Mouse (Mus musculus) brain, embryonic 14.5 days (tissue): ENCODE results near the gene Vrk1. TPM values are rescaled to one million over a fixed set of nuclear protein-coding genes. Genes with fewer than 3 reads are reported as not detected.
A peak's percentile ranks its signal among the peaks of the same experiment; 100 is the strongest.

Source experiments
- DNase-seq: peaks from one replicate; pipeline ENCODE4 v3.0.0-alpha.2; 2011; ENCODE audit warnings: low read depth
- CTCF ChIP-seq: fragments of 200-500 bp; IDR thresholded peaks from 2 replicates; pipeline ENCODE4 v1.5.1; 2012; ENCODE audit warnings: inconsistent platforms, mild to moderate bottlenecking, moderate library complexity, borderline replicate concordance; ENCODE audit not compliant: insufficient read depth, insufficient read length; ENCODE audit errors: extremely low read depth
- POLR2A ChIP-seq: fragments of 200-500 bp; IDR thresholded peaks from 2 replicates; pipeline ENCODE4 v1.6.1; 2012; ENCODE audit warnings: mild to moderate bottlenecking, inconsistent platforms, borderline replicate concordance; ENCODE audit not compliant: poor library complexity, insufficient read depth, insufficient read length, severe bottlenecking; ENCODE audit errors: extremely low read depth
- polyA plus RNA-seq: library from polyadenylated mRNA; depleted of rRNA; stranded (reverse); fragments of >200 nt; gene quantifications from 2 replicates; pipeline ENCODE4 v1.2.3, GENCODE M21; 2012; rRNA removed

Vrk1 gene
- polyA plus RNA-seq, 1 experiment = 29.3 TPM

- TF ChIP-seq POLR2A (no peak), CTCF (no peak)
- peak; percentile 46 for DNase-seq
Observed at GRCm38 (mm10) chr12:106115070-106115891, 105.3 kb downstream of the Vrk1 start.

DNA sequence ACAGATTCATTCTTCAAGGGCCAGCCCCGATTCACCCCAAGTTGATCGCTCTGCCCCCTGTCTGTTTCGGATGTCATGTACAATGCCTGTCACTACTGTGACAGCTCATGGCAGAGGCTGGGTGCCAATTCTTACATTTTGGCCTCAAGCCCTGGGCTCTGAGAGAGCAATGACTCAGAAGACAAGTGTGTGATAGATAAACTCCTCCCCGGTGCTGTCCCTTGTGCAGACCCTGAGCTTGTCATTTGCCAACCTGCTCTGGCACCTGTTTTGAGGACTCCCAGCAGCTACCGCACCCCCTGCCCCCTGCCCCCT is 105.8 kb downstream of the Vrk1 start:
- TF ChIP-seq POLR2A = no peak
- no peak for TF ChIP-seq CTCF
- peak; percentile 87 for DNase-seq

DNA sequence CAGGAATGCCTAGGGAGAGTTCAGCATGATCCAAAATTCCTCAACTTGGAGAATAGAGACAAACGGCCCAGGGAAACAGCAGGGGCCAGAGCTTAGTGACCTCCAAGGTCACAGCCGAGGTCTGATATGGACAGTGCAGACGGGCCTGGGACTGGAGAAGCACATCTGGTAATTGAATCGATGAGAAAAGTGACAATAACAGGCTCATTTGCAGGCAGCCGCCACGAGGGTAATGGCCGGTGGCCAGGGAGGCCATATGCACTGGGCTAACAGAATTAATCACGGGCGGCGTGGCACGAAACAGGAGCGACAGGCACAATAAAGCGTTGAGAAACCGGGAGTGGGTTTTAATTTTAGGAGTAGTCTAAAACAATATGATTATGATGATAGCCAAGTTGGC is 113.2 kb downstream of the Vrk1 start:
- no peak for TF ChIP-seq POLR2A
- TF ChIP-seq CTCF = no peak

DNA sequence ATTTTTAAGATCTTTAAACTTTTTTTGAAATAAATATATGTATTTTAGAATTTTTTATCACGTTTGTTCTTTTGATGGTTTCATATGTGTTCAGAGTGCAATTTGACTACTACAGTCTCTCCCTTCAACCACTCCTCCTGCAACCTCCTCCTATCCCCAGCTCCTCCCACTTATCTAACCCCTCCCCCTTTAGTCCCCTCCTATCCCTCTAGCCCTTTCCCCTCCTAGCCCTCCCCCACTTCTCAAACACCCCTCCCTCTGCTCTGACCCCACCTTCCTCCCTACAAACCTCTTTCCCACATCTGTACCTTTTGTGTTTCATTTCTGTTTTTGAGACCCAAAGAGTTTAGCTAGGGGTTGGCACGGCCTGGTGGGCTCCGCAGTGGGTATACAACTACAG is 114.6 kb downstream of the Vrk1 start:
- no peak for DNase-seq
- TF ChIP-seq POLR2A (no peak), CTCF (no peak)

More for the DNA sequence above, 113.2 kb downstream of the Vrk1 start:
- DNase-seq = peak; percentile 72

Other genes with a start within 250 kb of the Vrk1 start
- 165 and 186 TPM in 2 replicates for gene Papola, start 225.5 kb upstream of the Vrk1 start, polyA plus RNA-seq